Mouse (Mus musculus) T-cell, adult 2 months (primary cell): ENCODE measurements at regions not wholly inside any gene's neighbourhood (a gene's known extent, or its start where the extent isn't known, plus 50 kb on each side); places are given as distances from the start of the nearest gene placed in this dataset.

Experiments
- DNase-seq: peaks from one replicate; pipeline ENCODE4 v3.0.0; 2022; ENCODE audit warnings: low spot score

DNA sequence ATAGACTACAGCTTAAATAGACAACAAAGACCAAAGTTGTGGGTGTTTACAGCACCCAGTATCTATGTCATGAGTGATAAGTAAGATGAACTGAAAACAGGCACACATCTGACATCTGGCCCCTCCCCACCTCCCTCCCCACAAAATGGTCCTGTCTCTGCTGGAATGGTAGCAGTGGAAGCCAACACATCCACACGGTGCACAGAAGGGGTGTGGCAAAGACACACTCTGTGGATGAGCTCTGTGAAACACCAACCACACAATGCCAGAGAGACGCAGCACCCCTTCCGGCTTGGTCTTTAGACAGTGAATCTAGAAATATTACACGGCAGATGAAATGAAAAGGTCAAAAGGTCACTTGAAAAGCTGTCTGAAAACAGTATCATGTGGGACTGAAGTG lies 85.6 kb downstream of the Fgf18 start:
- DNase-seq, result no peak

DNA sequence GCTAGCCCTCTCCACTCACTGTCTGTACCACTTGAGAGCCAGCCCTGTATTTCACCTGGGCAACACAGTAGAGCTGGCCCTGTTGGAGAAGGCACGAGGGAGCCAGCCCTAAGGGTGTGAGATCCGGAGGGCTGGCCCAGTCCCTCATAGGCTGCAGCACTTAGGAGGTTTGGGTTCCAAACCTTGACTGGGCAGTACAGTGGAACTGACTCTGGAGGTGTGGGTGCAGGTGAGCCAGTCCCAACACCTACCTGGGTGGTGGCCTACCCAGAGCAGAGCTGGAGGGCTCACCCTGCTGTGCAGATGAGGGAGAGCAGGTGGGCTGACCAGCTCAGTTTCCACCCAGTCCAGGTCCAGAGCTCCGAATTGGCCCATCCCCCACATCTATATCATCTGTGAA lies 86.8 kb downstream of the Fgf18 start:
- no peak for DNase-seq

DNA sequence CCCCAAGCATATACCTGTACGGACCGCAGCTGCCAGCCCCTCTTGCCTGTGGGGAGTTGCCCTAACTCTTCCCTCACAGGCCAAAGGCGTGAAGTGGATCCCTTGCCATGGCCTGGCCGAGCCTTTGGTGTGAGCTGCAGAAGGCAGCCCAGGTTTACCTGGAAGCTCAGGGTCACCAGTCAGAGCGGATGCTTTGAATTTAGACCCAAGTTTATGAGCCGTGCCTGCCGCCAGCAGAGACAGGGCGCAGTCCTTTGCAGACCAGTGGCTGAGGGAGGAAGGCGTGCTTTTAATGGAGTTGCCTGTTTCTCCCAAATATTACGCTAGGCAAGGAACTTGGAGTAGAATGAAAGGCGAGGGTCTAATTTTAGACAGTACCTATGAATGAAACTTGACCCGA lies 97.0 kb downstream of the Fgf18 start:
- DNase-seq, result no peak

DNA sequence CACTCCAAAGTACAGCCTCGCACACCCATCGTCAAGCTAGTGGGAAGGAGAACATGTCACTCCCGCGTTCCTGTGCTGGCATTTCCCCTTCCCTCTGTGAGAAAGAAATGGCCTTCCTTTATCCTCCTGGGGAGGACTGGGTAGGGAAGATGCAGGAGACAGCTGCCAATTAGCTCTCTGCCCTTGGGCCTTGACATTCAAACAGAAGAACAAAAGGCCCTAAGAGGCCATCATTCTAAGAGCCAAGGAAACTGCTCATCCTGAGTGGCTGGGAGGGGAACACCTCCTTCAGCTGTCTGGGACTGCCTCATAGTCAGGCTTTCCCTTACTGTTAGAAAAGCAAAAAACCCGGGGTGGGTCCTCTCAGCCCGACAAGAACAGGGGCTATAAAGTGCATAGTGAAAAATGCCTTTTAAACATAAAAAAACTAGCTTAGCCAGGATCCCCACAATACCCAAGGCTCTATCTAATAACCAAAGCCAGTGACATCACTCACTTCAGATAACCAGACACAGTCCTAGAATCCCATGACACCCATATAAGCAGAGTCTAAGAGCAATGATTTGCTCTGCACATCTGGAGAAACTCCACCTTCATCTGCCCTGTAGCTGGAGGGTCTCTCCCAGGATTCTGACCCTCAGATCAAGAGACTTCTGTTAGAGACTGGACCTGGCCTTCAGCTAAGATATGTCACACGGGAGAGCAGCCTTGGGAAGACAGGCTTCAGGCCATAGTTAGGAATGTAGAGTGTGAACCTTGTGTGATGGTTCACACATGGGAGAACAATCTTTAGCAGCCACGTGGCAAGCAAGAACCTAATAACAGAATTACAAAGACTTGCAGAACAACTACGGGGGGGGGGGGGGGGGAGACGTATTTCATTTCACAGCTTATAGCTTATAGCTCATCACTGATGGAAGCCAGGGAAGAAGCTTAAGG lies 107.1 kb downstream of the Fgf18 start:
- no peak for DNase-seq

DNA sequence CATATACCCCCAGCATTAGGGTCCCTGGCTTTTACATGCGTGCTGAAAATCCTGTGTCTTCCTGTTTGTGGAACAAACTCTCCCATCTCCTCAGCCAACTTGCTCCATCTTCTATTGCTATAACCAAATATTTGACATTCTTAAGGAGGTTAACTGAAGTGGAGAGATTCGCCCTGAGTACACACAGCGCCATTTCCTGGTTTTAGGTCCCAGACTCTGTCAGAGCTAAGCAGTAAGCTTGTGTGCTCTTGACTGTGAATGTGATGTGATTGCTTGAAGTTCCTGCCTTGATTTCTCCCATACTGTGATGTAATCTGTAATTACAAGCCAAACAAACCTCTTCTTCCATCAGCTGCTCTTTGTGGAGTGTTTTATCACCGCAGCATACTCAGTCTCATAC lies 110.8 kb downstream of the Fgf18 start:
- DNase-seq, result no peak

DNA sequence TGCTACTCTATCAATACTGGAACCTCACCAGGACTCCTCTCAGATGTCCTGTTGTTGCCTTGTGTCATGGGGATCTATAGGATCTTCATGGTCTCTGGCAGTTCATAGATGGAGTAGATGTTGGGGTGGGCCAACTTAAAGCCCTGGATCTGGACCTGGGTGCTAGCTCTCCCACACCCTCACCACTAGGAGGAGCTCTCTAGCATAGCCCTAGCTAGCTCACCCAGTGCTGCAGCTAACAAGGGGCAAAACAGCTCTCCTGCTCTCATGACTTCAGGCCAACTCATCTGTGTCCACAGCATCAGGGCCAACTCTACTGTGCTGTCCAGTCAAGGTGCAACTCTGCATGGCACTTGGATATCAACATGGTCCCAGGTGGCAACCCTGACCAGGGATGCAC lies 118.3 kb downstream of the Fgf18 start:
- peak; percentile 19 for DNase-seq

DNA sequence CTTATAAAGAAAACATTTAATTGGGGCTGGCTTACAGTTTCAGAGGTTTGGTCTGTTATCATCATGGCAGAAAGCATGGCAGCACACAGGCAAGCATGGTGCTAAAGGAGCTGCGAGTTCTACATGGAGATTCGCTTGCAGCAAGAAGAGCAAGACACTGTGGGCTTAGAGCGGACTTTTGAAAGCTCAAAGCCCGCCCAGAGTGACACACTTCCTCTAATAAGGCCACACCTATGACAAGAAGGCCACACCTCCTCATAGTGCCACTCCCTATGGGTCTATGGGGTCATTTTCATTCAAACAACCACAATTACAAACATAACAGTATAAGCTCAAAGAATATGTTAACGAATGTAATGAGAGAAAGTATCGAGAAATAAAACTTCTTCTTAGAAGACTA lies 120.1 kb downstream of the Fgf18 start:
- DNase-seq, result no peak

DNA sequence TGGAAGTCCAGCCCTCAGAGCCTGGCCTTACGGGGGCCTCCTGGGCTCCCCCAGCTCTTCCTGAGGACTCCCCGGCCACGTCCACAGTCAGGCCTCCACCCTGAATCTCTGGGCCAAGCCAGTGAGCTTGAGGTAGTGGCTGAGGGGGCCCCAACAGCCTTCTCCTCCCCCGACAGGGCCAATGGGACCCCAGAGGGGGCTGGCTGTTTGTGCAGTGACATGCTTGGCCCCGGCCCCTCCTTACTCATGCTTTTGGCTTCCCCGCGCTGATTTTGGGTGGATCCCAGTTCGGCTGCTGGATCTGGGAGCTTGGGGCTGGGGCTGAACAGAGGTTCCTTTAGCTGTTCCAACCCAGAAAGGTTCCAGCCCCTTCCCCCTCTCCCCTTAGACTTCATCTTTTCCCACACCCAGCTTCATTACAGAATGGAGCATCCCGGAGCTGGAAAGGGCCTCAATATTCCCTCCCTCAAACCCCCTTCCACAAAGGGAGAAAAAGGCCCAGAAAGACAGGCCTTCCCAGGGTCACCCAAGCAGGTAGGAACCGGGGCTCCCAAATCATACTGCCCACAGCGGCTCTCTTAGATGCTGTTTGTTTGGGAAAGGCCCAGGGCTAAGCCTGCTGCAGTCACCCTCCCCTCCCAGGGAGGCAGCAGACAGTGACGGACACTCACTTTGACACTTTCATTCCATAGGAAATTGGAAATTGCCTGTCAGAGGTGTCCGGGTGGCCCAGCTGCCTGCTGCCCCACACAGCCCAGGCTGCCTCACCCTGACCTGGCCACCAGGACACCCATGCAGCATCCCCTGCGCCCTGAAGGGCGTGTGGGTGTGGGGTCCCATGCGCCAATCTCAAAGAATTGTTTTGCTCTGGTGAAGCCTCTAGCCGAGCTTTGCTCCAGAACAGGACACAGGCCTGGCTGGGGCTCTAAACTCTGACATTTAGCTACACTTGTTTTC lies 133.7 kb downstream of the Fgf18 start:
- no peak for DNase-seq

DNA sequence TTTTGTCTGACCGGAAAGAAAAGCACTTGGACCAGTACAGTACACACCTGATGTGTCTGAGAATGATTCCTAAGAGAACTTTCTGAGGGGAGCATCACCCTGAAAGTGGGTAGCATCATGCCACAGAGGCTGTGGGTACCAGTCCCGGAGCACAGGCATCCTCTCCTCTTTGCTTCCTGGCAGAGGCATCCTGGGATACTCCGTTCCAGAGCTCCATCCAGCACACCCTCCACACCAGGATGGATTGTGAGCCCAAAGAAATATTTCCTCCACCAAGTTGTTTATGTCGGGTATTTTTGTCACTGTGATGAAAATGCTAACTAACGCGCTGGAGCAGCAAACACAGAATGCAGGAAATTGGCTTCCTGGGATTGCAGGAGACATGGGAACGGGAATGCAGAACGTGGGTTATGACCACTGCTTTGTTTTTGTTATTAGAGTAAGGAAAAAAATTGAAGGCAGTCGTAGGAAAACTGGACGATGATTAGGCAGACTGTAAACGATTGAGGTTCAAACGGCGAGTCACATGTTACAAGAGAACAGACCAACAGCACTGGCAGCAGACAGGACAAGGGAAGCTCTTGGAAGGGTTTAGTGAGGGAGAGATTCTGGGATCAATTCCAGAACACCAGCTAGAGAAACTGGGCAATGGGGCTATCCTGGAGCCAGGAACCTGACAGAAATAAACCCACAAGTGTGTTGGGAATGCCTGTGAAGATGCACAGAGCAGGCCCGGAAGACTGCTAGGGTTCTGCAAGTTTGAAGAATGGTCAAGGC lies 134.6 kb downstream of the Fgf18 start:
- DNase-seq, result no peak

DNA sequence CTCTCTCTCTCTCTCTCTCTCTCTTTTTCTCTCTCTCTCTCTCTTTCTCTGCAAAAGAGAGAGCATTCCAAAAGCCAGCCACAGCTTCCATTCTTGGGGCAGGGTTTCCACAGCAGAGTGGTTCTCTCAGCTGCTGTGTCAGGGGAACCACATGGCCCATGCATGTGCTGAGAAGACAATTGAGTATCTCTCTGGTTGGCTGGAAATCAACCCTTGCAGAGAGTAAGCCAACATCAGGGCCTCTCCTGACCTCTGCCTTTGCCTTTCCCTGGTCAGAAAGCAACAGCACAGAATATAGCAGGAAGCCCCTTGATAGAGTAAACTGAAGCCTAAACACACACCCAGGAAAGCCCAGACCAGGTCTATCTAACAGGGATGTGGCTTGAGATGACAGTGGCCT lies 138.6 kb downstream of the Fgf18 start:
- no peak for DNase-seq

DNA sequence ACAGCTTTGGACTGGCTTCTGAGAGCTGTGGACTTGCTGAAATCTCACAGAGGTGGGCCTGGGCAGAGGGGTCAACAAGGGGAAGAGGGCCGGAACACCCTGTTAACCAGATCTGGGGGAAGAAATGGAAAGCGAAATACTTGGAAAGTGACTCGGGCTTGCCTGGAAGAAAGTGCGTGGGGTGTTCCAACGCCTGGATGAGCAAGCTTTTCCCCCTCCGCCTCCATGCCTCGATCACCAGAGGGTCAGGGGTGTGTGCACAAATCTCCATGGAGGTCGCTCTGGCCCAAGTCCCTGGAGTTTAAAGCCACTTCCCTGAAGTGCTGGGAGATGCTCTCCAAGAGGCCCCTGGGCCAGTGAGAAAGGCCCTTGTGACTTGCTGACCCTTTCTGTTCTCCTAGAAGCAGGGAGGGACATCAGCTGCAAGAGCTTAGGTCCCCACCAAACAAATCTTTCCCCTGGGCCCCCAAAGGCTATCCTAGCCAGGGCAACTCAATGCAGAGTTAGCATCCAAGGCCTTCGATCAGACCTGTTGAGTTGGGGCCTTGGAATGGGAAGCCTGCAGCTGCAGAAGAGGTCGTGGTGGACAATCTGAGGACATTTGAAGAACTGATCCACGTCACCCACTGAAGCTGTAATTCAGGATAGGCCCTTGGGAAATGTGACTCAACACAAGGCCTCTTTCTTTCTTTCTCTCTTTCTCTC lies 139.2 kb downstream of the Fgf18 start:
- no peak for DNase-seq

DNA sequence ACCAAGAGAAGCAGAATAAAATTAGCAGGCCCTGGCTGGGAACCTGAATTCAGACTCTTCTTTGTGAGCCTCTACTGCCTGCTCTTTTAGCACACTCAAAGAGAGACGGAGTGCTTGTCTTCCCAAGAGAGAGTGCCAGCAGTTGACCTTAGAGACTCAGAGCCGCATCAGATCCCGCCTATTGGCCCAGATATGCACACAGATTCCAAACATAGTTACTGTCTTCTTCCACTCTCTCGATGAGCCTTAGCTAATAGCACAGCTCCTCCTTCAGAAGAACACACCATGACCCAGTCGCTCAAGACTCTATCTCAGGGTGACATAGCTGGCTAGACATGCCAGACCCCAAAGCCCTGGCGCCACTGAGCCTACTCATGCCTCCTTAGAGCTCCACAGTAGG lies 139.8 kb downstream of the Fgf18 start:
- DNase-seq, result no peak

DNA sequence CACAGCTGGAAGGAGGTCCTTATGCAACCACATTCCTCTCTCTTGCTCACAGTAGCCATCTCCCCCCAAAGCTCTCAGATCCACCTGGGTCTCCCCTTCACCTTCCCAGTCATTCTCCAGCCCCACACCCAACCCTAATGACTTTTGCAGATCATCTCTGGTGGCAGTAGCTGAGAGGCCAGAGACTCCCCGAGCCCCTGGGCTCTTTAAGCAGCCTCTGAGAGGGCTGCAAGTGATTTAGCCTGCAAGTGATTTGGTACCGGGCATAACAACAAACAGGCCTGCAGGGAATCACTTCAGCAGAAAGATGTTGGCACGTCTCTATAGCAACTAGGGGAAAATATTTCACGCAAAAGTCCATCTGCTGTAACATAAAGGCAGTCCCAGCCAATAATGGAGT lies 142.0 kb downstream of the Fgf18 start:
- no peak for DNase-seq

DNA sequence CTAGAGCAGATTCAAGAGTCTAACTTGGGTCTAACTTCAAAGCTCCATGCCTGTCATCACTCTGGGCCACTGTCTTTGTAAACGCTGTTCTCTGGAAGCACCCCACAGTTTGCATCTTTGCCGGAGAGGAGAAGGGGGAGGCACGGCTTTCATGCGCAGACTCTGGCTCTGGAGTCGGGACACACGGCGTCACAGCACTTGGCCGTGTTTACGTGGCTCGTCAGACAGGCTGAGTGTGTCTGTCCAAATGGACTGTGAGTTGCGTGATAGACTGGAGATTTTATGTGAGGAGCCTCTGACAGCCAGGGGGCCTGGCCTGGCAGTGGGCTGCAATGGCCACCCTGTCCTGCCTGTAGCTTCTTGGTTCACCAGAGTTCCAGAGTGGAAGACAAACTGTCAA lies 142.6 kb downstream of the Fgf18 start:
- DNase-seq, result no peak

DNA sequence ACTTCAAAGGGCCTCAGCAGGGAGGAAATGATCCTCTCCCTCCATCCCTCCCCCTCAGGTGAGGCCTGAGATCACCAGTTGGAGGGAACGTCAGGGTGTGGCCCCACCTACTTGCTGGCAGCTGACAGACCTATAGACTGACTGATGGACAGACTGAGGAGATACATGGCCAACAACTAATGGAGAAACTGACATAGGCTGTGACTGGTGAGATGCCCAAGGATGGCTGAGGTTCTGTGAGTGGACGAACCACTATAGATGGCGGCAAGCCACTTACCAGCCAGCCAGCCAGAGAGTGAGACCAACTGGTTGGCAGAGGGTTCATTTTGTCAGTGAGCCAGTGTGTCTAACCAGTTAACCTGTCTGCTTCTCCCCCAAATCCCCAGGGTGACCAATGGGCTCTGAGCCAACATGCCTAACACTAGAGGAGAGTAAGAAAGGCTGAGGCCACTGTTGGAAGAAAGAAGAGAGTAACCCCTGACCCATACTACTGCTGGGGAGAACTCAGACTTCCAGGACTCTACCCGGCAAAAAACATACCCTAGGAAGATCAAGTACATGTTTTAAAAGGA lies 147.4 kb downstream of the Fgf18 start:
- no peak for DNase-seq

DNA sequence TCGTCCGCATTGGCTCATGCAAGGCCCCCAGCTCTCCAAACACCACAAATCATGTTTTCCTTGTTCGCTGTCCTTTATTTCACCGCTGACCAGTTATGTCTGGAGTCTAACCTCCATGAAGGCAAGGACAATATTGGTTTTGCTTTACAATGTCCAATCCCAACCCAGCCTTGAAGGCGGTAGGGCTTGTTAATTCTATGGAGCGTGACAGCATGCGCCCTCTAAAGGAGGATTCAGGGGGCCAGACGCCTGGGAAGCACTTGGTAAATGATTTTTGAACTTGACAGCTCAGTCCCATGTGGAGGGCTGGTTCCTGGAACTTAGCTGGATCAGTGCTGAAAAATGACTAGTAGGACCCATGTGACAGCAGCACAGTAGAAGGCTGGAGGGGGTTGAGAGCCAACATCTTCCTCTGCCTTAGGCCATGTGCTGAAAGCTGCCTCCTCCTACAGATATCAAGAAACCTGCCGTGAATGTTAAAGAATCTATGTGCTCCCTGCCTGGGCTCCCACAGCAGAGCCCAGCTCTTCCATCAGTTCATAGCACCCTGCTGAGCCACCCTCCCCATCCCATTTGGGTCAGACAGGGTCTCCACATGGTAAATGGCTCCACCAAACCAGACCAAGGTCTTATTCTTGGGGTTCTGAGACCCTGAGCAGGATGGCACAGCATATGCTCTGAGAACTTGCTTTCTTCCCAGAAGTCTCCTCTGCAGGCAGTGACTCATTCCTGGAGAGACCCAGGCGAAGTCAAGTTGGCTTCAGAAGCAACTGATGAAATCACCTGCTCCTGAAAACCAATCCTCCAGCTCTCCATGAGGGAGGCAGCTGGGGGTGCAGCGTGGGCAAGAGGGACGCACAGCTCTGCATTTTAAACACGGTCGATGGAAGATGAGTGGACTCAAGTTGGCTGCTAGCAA lies 148.3 kb downstream of the Fgf18 start:
- DNase-seq, result no peak

DNA sequence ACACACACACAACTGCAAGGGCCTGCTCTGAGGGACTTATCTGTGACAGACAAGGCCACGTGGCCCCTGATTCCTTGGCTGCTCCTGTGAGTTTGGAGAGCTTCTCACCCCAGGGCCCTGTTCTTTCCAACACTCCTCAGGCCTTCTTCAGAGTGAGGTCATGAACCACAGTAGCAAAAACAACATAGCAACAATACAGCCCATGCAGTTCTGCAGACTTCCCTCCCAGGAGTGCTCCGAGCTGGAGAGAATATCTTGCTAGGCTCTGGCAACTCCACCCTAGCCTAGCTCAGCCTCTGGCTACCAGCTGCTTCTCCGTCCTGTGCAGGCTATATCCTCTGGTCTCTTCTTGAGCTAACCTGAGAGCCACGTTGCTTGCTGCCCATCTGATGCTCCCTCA lies 152.8 kb downstream of the Fgf18 start:
- DNase-seq, result no peak

DNA sequence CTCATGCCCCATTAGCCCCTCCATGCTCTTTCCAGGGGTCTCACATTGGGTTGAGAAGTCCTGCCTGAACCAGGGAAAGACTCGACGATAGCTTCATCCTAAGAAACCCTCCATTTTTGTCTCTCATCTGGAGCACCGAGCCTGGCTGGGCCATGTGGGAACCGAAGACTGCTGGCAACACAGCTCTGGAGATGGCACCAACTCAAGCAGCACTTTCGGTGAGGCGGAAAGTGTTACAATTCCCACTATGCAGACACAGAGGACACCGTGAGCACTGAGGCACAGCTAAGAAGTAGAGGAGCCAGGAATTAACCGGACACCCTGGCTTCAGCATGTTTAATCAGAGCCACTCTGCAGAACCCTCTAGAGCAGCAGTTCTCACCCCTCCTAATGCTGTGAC lies 153.8 kb downstream of the Fgf18 start:
- DNase-seq, result no peak

DNA sequence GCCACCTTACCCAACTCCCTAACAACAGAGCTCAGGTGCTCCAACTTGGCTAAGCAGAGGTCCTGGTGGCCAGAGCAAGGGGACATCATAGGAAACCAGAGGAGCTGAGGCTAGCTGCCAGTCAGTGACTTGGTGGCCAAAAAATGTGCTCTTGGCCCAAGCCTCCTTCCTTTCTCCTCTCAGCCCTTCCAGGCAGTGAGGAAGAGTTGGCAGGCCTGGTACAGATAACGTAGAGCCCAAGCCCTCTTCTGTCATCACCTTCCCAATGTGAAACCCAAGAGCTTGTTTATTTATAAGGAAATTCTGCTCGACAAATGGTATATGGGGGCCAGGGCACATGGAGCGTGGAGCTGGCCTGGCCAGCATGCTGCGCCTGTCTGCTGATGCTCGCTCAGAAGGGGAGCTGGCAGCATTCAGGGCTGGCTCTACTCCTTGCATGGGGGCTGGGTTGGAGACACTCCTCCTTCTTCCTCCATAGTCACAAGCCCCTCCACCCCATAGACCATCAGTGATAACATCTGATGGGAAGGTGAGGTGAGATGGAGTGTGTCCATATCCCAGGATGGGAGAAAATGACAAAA lies 156.1 kb downstream of the Fgf18 start:
- DNase-seq, result no peak

DNA sequence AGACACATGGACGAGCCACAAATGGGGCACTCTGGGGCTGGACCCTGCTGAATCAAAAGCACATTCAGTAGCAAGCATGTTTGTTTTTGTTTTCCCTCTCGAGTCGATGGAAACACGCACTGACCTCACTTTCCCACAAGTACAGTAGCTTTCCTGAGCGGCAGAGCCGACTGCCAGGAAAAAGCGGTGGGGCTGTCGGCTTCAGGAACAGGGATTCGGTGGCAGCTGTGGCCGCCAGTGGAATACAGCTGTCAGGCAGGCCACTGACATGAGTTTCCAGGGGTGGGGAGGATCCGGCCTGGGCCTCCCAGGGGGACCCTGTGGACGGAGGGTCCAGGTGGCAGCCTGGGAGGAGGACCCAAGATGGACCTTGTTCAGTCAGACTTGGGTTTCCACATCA lies 157.0 kb downstream of the Fgf18 start:
- no peak for DNase-seq
